Mouse (Mus musculus): Measurements from ENCODE around the gene Pipox. TPM values are rescaled to one million over a fixed set of nuclear protein-coding genes. Genes with fewer than 3 reads are reported as not detected.

The Pipox gene
- total RNA-seq, 1 experiment = 27.3 TPM

DNA sequence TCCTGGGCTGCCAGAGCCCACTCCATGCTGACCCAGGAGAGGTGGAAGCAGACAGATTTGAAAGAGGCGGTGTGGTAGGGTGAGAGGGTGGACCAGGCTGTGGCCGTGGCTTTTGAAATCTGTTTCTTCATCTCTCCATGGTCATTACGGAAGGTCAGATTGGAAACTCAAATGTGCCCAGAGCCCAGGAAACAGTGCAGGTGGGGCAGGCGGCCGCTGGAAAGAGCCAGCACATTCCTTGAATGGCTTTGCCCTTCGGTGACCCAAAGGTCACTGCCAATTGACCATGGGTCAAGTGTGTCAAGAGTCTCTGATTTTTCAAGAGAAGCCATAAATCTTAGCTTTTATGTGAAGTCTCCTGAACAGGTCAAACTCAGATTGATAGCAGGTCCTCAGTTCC lies 19.6 kb upstream of the Pipox start:
- Histone ChIP-seq H3K27ac (ENCODE audit: insufficient read depth, low read depth, low read length, poor library complexity, severe bottlenecking) (no peak overlapping the region), H3K4me1 (ENCODE audit: control insufficient read depth in 2 of 2, insufficient read depth in 2 of 2, low read length in 2 of 2, poor library complexity in 1 of 2) (peaks cover 17 to 36% of the 10 kb centered on the region in 2 experiments), H3K36me3 (ENCODE audit: control insufficient read depth, insufficient read depth, low read length, poor library complexity, severe bottlenecking) (no peaks in the 10 kb centered on the region), H3K9me3 (ENCODE audit: control insufficient read depth, insufficient read depth, low read depth, low read length) (no peaks in the 10 kb centered on the region), H3K4me3 (ENCODE audit: insufficient read depth in 1 of 2, low read depth in 1 of 2, low read length in 2 of 2, poor library complexity in 1 of 2, severe bottlenecking in 1 of 2) (no peak overlapping the region), H3K9ac (ENCODE audit: insufficient read depth, low read depth, low read length, poor library complexity, severe bottlenecking) (no peak overlapping the region)
- DNase-seq (ENCODE audit: low read depth, low spot score) = no peak
- TF ChIP-seq HCFC1 (IDR thresholded peaks at IDR 0.05; ENCODE audit: borderline replicate concordance, insufficient read depth, low read length) (no peak), ZC3H11A (IDR thresholded peaks at IDR 0.05; ENCODE audit: borderline replicate concordance, low read depth, low read length) (no peak), MAFK (IDR thresholded peaks at IDR 0.05; ENCODE audit: insufficient read depth, low read depth, low read length) (no peak), ZNF384 (IDR thresholded peaks at IDR 0.05; ENCODE audit: low read depth, low read length) (no peak), CHD2 (IDR thresholded peaks at IDR 0.05; ENCODE audit: low read depth, low read length) (no peak)
- in situ Hi-C loops (cut with MboI; ENCODE audit: low sequenced_read_pairs in 2 of 2, unreplicated experiment in 2 of 2) = no loop called here

DNA sequence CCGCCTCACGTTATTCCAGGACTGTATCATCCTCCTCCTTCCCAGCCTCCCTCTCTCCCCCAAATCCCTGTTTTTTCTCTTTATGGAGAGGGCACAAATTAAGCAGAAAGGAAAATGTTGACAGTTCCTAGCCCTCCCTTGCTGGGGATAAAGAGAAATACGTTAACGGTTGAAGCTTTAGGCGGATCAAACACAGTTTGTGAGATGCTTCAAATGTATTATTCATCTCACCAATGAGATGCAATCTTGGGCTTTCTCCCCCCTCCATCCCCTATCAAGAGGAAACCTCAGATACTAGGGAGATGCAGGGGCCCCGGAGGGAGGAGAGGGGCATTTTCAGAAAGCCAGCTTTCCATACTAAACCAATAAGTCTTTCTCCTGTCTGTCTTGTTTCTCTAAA lies 15.9 kb upstream of the Pipox start:
- Histone ChIP-seq H3K4me1 (ENCODE audit: control insufficient read depth in 2 of 2, insufficient read depth in 2 of 2, low read length in 2 of 2, poor library complexity in 1 of 2) (peaks cover 8 to 22% of the 10 kb centered on the region in 2 experiments), H3K27ac (ENCODE audit: insufficient read depth, low read depth, low read length, poor library complexity, severe bottlenecking) (no peak overlapping the region), H3K36me3 (ENCODE audit: control insufficient read depth, insufficient read depth, low read length, poor library complexity, severe bottlenecking) (no peaks in the 10 kb centered on the region), H3K9me3 (ENCODE audit: control insufficient read depth, insufficient read depth, low read depth, low read length) (no peaks in the 10 kb centered on the region), H3K9ac (ENCODE audit: insufficient read depth, low read depth, low read length, poor library complexity, severe bottlenecking) (no peak overlapping the region), H3K4me3 (ENCODE audit: insufficient read depth in 1 of 2, low read depth in 1 of 2, low read length in 2 of 2, poor library complexity in 1 of 2, severe bottlenecking in 1 of 2) (no peak overlapping the region)
- no peak for TF ChIP-seq HCFC1 (IDR thresholded peaks at IDR 0.05; ENCODE audit: borderline replicate concordance, insufficient read depth, low read length)
- TF ChIP-seq MAFK (IDR thresholded peaks at IDR 0.05; ENCODE audit: insufficient read depth, low read depth, low read length) = no peak
- no peak for TF ChIP-seq CHD2 (IDR thresholded peaks at IDR 0.05; ENCODE audit: low read depth, low read length)
- no peak for TF ChIP-seq ZC3H11A (IDR thresholded peaks at IDR 0.05; ENCODE audit: borderline replicate concordance, low read depth, low read length)
- TF ChIP-seq ZNF384 (IDR thresholded peaks at IDR 0.05; ENCODE audit: low read depth, low read length) = no peak
- no peak for DNase-seq (ENCODE audit: low read depth, low spot score)
- in situ Hi-C loops (cut with MboI; ENCODE audit: low sequenced_read_pairs in 2 of 2, unreplicated experiment in 2 of 2) = no loop called here

GRCm38 (mm10) chr11:77909376-77909775 lies 15.5 kb upstream of the Pipox start:
- Histone ChIP-seq H3K4me1 (ENCODE audit: control insufficient read depth in 2 of 2, insufficient read depth in 2 of 2, low read length in 2 of 2, poor library complexity in 1 of 2) (peaks cover 10 to 20% of the 10 kb centered on the region in 2 experiments), H3K36me3 (ENCODE audit: control insufficient read depth, insufficient read depth, low read length, poor library complexity, severe bottlenecking) (no peaks in the 10 kb centered on the region), H3K27ac (ENCODE audit: insufficient read depth, low read depth, low read length, poor library complexity, severe bottlenecking) (no peak overlapping the region), H3K4me3 (ENCODE audit: insufficient read depth in 1 of 2, low read depth in 1 of 2, low read length in 2 of 2, poor library complexity in 1 of 2, severe bottlenecking in 1 of 2) (no peak overlapping the region), H3K9ac (ENCODE audit: insufficient read depth, low read depth, low read length, poor library complexity, severe bottlenecking) (no peak overlapping the region), H3K9me3 (ENCODE audit: control insufficient read depth, insufficient read depth, low read depth, low read length) (no peaks in the 10 kb centered on the region)
- in situ Hi-C loops (cut with MboI; ENCODE audit: low sequenced_read_pairs in 2 of 2, unreplicated experiment in 2 of 2) = no loop called here
- TF ChIP-seq HCFC1 (IDR thresholded peaks at IDR 0.05; ENCODE audit: borderline replicate concordance, insufficient read depth, low read length) (no peak), MAFK (IDR thresholded peaks at IDR 0.05; ENCODE audit: insufficient read depth, low read depth, low read length) (no peak), ZC3H11A (IDR thresholded peaks at IDR 0.05; ENCODE audit: borderline replicate concordance, low read depth, low read length) (no peak), CHD2 (IDR thresholded peaks at IDR 0.05; ENCODE audit: low read depth, low read length) (no peak), ZNF384 (IDR thresholded peaks at IDR 0.05; ENCODE audit: low read depth, low read length) (no peak)
- DNase-seq (ENCODE audit: low read depth, low spot score) = no peak

GRCm38 (mm10) chr11:77908468-77908867 lies 14.6 kb upstream of the Pipox start:
- no peak for TF ChIP-seq CHD2 (IDR thresholded peaks at IDR 0.05; ENCODE audit: low read depth, low read length)
- TF ChIP-seq ZC3H11A (IDR thresholded peaks at IDR 0.05; ENCODE audit: borderline replicate concordance, low read depth, low read length) = no peak
- TF ChIP-seq MAFK (IDR thresholded peaks at IDR 0.05; ENCODE audit: insufficient read depth, low read depth, low read length) = no peak
- TF ChIP-seq HCFC1 (IDR thresholded peaks at IDR 0.05; ENCODE audit: borderline replicate concordance, insufficient read depth, low read length) = no peak
- no peak for TF ChIP-seq ZNF384 (IDR thresholded peaks at IDR 0.05; ENCODE audit: low read depth, low read length)
- DNase-seq (ENCODE audit: low read depth, low spot score) = no peak
- in situ Hi-C loops (cut with MboI; ENCODE audit: low sequenced_read_pairs in 2 of 2, unreplicated experiment in 2 of 2) = no loop called here
- Histone ChIP-seq H3K9ac (ENCODE audit: insufficient read depth, low read depth, low read length, poor library complexity, severe bottlenecking) (no peak overlapping the region), H3K27ac (ENCODE audit: insufficient read depth, low read depth, low read length, poor library complexity, severe bottlenecking) (no peak overlapping the region), H3K4me1 (ENCODE audit: control insufficient read depth in 2 of 2, insufficient read depth in 2 of 2, low read length in 2 of 2, poor library complexity in 1 of 2) (peaks cover 12 to 13% of the 10 kb centered on the region in 2 experiments), H3K36me3 (ENCODE audit: control insufficient read depth, insufficient read depth, low read length, poor library complexity, severe bottlenecking) (no peaks in the 10 kb centered on the region), H3K4me3 (ENCODE audit: insufficient read depth in 1 of 2, low read depth in 1 of 2, low read length in 2 of 2, poor library complexity in 1 of 2, severe bottlenecking in 1 of 2) (no peak overlapping the region), H3K9me3 (ENCODE audit: control insufficient read depth, insufficient read depth, low read depth, low read length) (no peaks in the 10 kb centered on the region)

- in situ Hi-C loops (cut with MboI; ENCODE audit: low sequenced_read_pairs in 2 of 2, unreplicated experiment in 2 of 2) = no loop called here
- peaks cover 15% of the 10 kb centered on the region in 2 experiments for H3K4me1 ChIP-seq (ENCODE audit: control insufficient read depth in 2 of 2, insufficient read depth in 2 of 2, low read length in 2 of 2, poor library complexity in 1 of 2)
- H3K4me3 ChIP-seq (ENCODE audit: insufficient read depth in 1 of 2, low read depth in 1 of 2, low read length in 2 of 2, poor library complexity in 1 of 2, severe bottlenecking in 1 of 2) = peak overlapping the region; percentile 45 to 70; a peak in 3 of 4 replicates
- TF ChIP-seq ZNF384 (IDR thresholded peaks at IDR 0.05; ENCODE audit: low read depth, low read length) (no peak), CHD2 (IDR thresholded peaks at IDR 0.05; ENCODE audit: low read depth, low read length) (no peak), HCFC1 (IDR thresholded peaks at IDR 0.05; ENCODE audit: borderline replicate concordance, insufficient read depth, low read length) (no peak), MAFK (IDR thresholded peaks at IDR 0.05; ENCODE audit: insufficient read depth, low read depth, low read length) (no peak), ZC3H11A (IDR thresholded peaks at IDR 0.05; ENCODE audit: borderline replicate concordance, low read depth, low read length) (no peak)
- H3K9me3 ChIP-seq (ENCODE audit: control insufficient read depth, insufficient read depth, low read depth, low read length) = no peaks in the 10 kb centered on the region
- DNase-seq (ENCODE audit: low read depth, low spot score) = no peak
- peak overlapping the region; percentile 93 for H3K9ac ChIP-seq (ENCODE audit: insufficient read depth, low read depth, low read length, poor library complexity, severe bottlenecking)
- H3K27ac ChIP-seq (ENCODE audit: insufficient read depth, low read depth, low read length, poor library complexity, severe bottlenecking) = peak overlapping the region; percentile 97
- no peaks in the 10 kb centered on the region for H3K36me3 ChIP-seq (ENCODE audit: control insufficient read depth, insufficient read depth, low read length, poor library complexity, severe bottlenecking)
Measured at GRCm38 (mm10) chr11:77906747-77907174, 12.9 kb upstream of the Pipox start.
